Mouse (Mus musculus): ENCODE measurements around the gene Cdk17.

The Cdk17 gene

DNA sequence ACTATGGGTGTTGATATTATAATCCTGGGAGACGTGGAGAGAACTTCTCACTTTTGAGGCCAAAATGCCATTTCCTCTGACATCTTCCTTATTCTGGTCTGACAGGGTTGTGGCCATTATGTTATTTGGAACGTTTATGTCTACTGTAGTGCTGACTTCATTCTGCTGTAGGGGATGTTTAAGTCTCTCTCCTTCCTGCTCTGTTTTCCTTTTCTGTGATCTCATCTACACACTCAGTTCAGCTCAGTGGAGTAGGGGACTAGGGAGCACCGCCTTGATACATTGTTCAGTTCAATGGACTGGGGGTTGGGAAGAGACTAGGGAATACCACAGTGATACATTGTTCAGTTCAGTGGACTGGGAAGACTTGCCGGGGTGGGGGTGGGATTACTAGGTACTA lies 7.4 kb downstream of the Cdk17 start:
- peak; percentile 64 for DNase-seq (ENCODE audit: low read depth, low spot score)

DNA sequence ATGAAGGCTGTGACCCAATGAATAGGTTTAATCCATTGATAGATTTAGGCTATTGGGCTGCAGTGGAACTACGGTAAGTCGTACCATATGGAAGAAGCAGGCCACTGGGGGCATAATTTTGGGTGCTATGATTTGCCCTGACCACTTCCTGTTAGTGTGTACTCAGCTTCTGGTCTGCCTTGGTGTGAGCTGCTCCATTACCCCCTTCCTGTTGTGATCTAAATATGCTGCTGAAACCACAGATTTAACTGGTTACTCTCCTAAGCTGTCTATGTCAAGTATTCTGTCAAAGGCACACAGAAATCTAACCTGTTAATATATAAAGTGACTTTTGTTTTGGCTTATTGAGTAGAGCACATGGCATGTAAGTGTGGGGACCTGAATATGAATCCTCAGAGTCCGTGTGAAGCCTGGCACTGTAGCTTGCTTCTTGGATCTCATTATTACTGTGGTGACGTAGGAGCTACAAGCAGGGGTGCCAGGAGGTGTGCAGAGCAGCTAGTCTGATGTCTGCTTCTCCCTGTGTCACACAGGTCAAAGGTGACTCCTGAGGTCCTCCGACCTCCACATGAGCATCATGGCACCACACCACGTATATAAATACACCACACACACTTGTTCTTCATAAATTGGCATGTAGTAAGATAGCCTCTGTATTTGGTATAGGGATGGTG lies 10.6 kb downstream of the Cdk17 start:
- peak; percentile 56 for DNase-seq (ENCODE audit: low read depth, low spot score)

DNA sequence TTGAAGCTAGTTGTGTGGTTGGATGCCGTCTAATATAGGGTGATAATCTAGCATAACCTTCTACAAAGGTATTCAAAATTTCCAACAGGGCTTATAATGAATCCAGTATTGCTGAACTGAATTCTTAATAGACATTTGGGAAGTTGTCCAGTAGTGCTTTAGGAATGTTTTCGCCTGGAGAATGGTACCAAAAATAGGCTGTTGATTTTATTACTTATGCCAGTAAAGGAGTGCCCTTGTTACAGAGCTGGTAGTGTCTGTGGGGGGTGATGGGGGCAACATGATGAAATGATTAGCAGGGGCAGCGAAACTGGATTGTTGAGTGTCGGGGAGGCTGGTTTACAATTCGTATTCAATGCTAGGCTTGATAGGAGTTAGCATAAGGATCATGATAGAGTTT lies 16.8 kb downstream of the Cdk17 start:
- DNase-seq (ENCODE audit: low read depth, low spot score), result no peak

DNA sequence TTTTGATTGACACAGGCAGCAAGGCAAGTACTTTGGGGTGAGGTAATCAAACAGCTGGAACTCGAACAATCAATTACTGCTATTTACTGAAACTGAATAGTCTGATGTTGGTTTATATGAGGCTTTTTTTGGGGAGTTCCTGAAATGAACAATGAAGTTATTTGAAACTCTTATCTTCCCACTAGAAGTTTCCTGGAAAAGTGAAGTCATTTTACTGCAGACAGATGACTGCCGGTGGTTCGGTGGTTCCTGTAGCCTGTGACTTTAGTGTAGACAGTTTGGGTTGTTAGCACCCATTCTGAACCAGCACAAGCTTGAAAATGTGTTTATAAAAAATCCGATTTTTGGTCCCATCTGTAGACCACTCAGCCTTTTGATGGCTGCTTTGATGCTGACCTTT lies 17.2 kb downstream of the Cdk17 start:
- DNase-seq (ENCODE audit: low read depth, low spot score), result no peak

DNA sequence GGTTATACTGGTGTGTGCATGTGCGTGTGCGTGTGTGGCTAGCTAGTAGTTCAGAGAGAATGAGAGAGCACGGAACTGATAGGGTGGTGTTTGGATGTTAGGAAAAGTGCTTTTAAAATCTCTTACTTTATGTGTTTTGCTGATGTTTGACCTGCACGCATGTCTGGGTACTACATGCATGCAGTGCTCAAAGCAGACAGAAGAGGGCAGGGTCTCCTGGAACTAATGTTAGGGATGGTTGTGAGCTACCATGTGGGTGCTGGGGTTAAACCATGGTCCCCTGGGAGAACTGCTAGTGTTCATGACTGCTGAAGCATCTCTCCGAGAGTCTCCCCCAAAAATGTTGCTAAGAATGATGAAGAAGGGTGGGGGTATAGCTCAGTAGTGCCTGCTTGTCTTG lies 18.0 kb downstream of the Cdk17 start:
- DNase-seq (ENCODE audit: low read depth, low spot score), result no peak

DNA sequence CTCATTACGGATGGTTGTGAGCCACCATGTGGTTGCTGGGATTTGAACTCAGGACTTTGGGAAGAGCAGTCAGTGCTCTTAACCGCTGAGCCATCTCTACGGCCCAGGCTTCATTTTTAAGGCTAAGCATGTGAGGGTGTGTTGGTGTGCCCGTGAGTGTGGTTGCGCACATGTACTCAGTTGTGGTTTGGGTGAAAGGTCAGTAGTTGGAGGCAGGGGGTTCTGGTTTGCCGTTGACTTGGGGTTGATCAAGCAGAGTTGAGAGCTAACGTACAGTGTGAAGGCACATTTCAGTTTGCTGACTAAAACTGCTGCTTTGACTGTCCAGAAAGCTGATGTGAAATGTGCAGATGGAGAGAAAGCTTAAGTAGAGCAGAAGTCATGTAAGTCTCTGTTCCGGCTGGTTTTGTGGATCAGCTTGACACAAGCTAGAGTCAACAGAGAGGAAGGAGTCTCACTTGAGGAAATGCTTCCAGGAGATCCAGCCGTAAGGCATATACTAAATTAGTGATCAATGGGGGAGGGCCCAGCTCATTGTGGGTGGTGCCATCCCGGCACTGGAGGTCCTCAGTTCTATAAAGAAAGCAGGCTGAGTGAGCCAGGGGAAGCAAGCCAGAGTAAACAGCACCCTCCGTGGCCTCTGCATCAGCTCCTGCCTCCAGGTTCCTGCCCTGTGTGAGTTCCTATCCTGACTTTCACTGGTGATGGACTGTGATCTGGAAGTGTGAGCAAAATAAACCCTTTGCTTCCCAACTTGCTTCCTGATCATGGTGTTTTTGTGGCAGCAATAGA lies 19.2 kb downstream of the Cdk17 start:
- DNase-seq (ENCODE audit: low read depth, low spot score), result no peak

DNA sequence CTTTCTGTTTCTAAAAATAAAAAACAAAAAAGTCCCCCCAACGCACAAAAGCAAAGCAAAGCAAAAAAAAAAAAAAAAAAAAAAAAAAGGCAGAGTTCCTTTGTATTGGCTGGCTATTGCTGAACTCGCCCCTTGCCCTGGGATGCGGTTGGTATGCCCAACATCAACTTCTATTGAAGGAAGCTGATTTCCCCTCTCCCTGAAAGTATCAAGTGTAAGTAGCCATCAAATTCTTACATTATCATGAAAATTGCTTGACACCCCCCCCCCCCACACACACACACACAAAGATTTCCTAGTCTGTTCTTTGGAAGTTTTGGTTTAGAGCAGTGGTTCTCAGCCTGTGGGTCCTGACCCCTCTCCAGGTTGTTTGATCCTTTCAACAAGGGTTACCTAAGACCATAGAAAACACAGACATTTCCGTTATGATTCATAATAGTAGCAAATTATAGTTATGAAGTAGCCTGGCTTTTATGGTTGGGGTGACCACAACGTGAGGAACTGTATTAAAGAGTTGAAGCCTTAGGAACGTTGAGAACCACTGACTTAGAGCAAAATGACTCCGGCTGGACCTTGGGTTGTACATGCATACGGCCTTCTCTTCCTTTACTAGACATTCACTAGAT lies 23.8 kb downstream of the Cdk17 start:
- DNase-seq (ENCODE audit: low read depth, low spot score), result no peak

DNA sequence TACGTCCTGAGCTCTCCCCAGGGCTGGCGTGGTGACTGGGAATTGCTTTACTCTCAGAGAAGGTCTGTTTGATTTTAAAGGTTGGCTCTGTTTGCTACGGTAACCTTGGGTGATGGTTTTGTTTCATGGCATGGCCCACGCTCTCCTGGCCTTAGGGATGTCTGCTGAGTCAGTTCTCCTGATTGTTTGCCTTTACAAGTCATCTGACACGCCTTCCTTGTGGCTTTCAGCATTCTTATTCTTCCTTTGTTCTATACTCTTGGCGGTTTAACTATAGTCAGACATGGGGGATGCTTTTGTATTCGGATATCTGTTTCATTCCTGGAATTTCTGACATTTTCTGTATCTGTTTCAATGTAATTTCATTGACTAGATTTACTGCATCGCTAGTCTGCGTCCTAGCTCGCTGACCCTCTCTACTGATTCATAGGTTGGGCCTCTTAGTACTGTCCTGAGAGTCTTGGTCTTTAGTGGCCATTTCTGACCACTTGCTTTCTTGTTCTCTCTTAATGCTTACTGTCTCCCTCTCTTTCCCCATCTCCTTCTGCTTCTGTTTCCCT lies 27.8 kb downstream of the Cdk17 start:
- DNase-seq (ENCODE audit: low read depth, low spot score), result no peak

DNA sequence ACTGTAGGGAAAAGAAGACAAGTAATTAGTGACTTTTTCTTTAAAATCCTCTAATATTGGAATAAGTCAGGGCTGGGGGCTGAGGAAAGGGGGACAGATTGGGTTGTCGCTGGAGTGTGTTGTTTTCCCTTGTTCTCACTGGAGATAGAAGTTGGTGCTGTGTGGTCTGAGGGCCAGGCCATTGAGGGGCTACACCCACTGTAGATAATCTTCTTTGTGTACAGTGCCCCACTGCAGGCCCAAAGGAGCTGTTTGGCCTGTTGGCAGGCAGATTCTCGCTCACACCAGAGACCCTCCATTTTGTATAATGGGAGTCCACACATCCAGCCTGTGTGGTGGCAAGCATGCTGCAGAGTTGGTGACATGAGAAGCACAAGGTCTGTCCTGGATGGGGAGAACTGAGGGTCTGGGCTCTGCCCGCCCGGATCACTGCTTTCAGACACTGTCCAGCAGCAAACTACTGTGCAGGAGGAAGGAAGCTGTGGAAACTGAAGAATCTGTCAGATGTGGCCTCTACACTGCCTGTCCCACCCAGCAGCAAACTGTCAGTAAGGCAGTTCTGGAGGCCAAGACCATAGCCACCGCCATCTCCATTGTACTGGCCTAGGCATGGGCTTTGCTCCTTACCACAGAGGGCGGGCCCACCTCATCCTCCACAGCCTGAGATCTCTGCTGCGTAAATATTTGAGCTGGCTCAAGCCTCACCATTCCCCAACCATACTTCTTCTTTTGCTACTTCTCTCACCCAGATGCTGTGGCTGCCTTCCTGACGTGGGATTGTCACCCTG lies 30.0 kb downstream of the Cdk17 start:
- DNase-seq (ENCODE audit: low read depth, low spot score), result no peak

DNA sequence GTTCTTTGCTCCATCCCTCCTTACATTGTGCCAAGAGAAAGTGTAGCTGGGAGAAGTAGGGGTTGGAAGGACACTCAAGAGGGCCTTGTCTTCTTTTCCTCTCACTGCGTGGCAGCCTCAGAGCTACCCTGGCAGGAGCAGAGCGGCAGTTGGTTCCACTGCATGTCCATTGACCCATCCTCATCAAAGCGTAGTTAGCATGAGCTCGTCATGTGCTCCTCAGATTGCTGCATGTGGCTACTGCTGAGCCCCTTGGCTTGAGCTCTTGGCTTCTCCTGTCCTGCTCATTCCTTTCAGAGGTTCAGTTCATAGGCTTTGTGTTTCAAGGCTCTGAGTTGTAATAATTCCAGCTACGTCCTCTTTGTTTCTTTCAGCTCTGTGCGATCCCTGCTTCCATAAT lies 36.4 kb downstream of the Cdk17 start:
- peak; percentile 73 for DNase-seq (ENCODE audit: low read depth, low spot score)

DNA sequence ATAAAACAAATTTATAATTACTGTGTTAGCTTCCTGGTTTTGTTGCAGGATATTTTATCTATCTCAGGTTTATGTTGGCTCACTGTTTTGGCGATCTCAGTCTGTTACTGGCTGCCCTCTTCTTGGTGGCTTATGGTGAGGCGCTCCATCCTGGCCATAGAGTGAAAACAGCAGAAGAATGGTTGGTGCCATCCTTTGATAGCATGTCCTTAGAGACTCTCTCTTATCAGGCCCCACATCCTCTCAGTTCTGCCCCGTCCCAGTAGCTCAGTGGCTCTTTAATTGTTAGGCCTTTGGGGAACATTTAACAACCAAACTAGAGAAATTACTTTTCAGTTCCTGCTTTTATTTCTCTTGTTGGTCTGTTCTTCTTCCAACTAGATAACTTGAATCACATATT lies 38.3 kb downstream of the Cdk17 start:
- DNase-seq (ENCODE audit: low read depth, low spot score), result no peak

DNA sequence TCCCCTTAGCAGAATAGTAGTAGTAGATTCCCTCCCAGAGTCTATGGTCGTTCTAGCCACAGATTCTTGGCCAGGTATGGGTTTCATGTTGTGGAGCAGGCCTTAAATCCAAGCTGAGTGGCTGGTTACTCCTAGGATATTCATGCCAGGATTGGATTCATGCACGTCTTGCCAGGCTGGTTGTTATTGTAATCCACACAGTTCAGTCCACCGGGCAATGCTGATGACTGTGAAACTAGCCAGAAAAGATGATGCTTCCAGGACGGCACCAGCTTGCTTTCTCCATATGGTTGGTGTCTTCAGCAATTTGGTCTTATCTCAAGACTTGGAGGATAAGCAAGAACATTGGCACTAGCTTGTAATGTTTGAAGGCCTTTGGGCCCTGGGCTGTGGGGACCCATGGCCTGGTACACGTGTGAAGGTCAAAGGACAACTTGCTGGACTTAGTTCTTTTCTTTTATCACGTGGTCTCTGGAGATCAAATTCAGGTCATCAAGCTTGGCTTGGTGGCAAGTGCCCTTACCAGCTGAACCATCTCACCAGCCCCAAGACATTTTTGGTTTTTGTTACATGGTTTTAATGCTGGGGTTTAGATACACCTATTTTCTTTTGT lies 41.3 kb downstream of the Cdk17 start:
- DNase-seq (ENCODE audit: low read depth, low spot score), result peak; percentile 76

DNA sequence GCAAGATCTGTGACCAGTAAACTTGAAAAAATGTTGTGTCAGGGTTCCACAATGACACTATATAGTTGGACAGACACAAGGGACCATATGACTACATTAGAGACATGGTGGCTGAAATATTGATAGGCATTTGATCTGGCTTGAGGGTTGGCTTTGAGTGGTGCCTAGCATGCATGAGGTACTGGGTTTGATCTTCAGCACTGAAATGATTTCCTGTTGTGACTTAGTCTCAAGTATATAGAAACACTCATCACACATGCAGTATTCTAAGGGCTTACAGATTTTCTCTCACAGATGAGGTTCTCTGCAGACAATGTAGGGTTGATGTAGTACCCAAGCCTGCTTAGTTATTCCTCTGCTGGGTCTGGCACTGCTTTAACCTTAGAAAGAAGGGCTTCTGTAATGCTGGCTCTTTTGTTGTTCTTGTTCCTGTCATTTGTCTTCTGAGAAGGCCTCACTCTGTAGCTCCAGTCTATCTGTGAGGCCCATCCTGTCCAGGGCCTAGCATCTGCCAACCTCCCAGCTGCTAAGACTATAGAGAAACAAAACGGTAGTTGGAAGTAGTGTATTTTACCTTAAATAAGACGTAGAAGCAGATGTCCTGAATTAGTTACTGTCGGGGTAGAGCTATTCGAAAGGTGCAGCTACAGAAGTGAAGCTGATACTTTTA lies 44.7 kb downstream of the Cdk17 start:
- no peak for DNase-seq (ENCODE audit: low read depth, low spot score)

DNA sequence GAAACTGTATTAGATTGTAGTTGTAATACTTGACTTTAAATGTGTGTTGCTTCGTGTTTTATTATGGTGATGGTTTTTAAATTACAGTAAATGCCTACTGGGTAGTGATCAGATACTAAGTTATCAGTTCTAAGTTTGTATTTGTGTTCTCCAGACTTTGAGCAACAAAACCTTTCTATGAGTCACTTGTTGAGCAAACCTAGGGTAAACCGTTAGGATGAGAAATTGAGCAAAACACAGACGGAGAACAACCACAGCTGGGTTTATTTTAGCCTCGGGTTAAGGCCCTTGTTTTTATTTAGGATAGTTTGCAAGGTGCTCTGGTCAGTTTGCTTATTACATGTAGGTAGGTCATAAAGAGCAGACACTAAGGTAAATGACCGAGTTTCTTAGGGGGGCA lies 46.5 kb downstream of the Cdk17 start:
- DNase-seq (ENCODE audit: low read depth, low spot score), result no peak

DNA sequence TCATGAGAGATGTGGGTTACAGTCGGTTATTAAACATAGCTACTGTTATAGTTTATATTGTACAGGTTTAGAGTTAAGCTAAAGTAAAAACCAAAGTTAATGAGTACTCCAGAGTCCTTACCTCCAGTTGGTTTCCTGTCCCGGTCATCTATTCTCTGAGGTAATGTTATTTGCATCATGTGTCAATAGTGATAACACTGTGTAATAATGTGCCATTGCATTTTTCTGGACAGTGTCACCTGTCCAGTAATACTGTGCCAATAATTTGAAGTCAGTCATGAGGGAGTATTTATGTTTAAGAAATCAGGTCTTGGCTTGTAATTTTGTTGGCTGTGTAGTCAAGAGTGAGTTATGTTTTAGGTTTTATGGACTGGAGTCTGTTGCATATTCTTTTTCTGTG lies 52.0 kb downstream of the Cdk17 start:
- DNase-seq (ENCODE audit: low read depth, low spot score), result no peak

DNA sequence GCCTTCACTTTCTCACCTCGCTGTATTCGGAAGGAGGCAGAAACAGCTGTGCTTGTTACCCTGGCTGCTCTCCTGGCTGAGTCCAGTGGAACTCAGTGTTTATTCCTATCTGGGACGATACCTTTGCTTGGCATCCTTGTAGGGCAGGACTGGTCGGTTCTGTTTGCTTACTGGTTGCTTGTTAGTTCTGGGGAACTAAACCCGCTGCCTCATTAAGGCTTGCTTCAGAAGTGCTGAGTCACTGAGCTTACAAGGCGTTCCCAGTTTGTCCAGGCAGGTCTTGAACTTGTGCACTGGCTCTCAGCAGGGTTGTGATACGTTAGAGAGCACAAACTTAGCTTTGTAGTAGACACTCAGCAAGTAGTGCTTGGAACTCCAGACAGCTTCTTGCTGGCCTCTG lies 52.7 kb downstream of the Cdk17 start:
- DNase-seq (ENCODE audit: low read depth, low spot score), result no peak

DNA sequence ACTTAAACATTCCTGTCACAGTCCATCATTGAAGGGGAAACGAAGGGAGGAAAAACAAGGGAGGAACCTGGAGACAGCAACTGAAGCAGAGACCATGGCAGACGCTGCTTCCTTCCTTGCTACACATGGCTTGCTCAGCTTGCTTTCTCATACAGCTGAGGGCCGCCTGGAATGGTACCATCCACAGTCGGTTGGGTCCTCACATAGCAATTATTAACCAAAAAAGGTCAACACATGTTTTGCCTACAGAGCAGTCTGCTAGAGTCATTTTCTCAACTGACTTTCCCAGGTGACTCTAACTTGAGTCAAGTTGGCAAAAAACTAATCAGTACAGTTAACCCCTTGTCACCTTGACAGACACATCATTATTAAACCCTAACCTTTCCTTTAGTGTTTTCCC lies 53.6 kb downstream of the Cdk17 start:
- no peak for DNase-seq (ENCODE audit: low read depth, low spot score)

DNA sequence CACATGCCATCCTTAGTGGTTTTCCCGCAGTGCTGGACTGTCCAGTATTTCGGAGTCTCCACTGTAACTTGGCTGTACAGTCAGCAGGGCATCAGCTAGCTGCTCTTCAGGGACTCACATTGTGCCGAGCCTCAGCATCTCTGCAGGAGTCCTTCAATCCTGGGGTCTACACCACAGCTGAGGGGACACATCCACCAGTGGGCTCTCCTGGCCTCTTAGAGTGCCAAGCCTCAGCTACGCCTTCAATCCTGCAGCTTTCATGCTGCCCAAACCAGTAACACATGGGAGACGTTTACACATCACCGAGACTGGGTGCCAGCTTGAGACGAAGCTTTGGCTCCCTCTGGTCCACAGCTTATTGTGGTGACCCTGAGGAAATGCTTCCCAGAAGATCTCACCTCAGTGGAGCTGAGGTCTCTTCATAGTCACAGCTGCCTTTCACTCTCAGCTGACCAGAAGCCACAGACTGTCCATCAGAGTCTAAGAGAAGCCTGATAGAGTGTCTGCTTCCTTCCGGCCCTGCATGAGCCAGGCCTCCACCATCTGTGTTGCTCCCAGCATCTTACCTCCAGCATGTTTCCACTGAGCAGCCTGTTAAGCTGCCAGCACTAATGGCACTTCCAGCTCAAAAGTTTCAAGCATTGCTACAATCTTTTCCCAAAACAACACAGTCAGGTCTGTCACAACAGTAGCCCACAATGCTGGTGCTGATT lies 54.5 kb downstream of the Cdk17 start:
- DNase-seq (ENCODE audit: low read depth, low spot score), result peak; percentile 80

DNA sequence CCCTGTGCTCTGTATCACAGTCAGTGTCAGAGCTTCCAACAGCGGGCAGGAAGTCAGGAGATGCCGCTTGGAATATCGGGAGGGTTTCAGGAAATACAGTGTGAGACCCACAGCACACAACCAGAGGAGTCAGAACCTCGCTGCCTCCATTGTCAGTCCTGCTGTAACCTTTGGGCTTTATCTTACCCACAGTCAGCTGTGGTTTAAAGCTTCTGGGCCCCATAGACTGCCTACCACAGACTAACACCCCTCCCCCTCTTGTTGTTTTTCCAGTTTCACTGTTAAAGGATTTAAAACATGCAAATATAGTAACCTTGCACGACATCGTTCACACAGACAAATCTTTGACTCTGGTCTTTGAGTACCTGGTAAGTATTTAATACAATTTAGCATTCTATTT lies 65.1 kb downstream of the Cdk17 start:
- DNase-seq (ENCODE audit: low read depth, low spot score), result no peak

DNA sequence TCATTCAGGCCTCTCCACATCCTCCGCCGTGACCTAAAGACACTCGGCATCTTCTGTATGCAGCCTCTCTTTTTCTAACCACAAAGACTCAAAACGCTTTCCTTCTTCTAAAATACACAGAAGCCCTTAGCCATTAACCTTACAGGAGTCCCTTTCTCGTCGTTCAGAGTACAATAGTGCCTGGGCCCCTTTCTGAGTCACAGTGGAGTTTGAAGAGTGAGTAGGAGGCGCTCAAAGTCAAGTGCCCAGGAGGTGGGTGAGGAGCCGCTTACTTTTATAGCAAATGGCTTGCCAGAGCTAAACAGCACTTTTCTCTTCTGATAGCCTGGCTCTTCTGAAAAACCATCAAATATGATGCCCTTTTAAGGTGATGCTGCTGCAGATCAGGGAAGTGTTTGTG lies 67.2 kb downstream of the Cdk17 start:
- peak; percentile 76 for DNase-seq (ENCODE audit: low read depth, low spot score)

All from brain, adult 2 months (tissue).